Mouse (Mus musculus) embryonic fibroblast, embryonic 13.5 days (primary cell): ENCODE measurements around the gene Snap23. TPM values are rescaled to one million over a fixed set of nuclear protein-coding genes. Genes with fewer than 3 reads are reported as not detected.
A peak's percentile ranks its signal among the peaks of the same experiment; 100 is the strongest.

Source experiments
- H3K27ac ChIP-seq: 2 replicates; pipeline ENCODE4 v1.5.1; 2012; ENCODE audit warnings: low read length, control low read depth, inconsistent platforms; ENCODE audit not compliant: insufficient read depth
- H3K4me1 ChIP-seq: 2 replicates; pipeline ENCODE4 v1.6.1; 2011; ENCODE audit warnings: low read length; ENCODE audit not compliant: control insufficient read depth, insufficient read depth
- H3K4me3 ChIP-seq: 2 replicates; pipeline ENCODE4 v1.5.1; 2011; ENCODE audit warnings: mild to moderate bottlenecking, control low read depth, low read length; ENCODE audit not compliant: insufficient read depth
- CTCF ChIP-seq: IDR thresholded peaks from 2 replicates; pipeline ENCODE4 v1.5.1; 2011; ENCODE audit warnings: mild to moderate bottlenecking, control low read depth, low read length, moderate library complexity, borderline replicate concordance; ENCODE audit not compliant: insufficient read depth
- POLR2A ChIP-seq: IDR thresholded peaks from 2 replicates; pipeline ENCODE4 v1.6.1; 2011; ENCODE audit warnings: low read depth, mild to moderate bottlenecking, control low read depth, low read length, moderate library complexity
- polyA plus RNA-seq: library from polyadenylated mRNA; stranded (reverse); fragments of >200 nt; gene quantifications from 2 replicates; pipeline ENCODE4 v1.2.4, GENCODE M21; 2011; ENCODE audit warnings: low read depth; ENCODE audit not compliant: missing spikeins, insufficient read length

Snap23 gene
- polyA plus RNA-seq, result 111 and 115 TPM in 2 replicates

DNA sequence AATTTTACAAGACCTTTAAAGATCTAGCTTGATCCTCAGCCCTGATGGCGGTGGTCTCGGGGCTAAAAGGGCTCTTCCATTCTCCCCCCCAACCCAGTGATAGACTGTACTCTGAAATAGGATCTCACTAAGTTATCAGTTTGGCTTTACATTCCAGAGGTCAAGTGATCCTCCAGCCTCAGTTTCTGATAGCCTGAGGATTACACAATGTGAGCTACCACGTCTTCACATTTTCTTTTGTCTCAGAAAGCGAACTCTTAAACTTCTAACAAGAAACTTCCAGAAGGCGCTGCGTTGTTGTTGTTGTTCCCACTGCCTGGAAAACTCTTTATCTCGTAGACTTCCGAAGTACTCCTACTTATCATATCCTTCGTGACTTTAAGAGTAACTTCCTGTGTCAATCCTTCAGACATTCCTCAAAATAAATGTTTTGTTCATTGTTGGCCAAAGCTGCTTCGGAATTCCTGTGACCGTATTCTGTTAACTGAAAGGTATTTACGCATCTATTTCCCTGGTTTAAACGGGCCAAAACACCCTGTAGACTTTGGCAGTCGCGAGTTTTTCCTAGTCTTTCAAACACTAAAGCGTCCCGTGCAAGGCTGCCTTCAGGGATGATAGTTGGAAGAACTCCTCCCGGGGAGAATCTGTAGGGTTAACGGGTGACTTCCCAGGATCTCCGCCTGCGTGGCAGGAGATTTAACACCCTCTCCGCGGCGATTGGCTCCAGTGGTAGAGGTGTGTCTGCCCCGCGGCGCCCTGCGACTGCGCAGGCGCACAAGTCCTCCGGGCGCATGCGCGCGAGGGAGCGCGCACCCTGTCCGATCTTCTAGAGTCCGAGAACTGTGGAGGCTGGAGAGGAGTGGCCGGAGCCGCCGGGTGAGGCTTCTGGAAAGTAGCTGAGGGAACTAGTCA lies at the start of gene Snap23:
TSS of gene Snap23 (plus strand) at position 786 of the 912 bp plus-strand sequence.
- Histone ChIP-seq H3K27ac (peak within 1 kb of the TSS; percentile 98), H3K4me1 (no peaks in the 10 kb centered on the region)
- TF ChIP-seq POLR2A, result peak; percentile 83
- no peak for TF ChIP-seq CTCF

GRCm38 (mm10) chr2:120518547-120519210 lies 48.8 kb upstream of the Snap23 start:
- Histone ChIP-seq H3K4me1 (peaks cover 9% of the 10 kb centered on the region), H3K27ac (peak overlapping the region; percentile 97), H3K4me3 (no peak overlapping the region)
- no peak for TF ChIP-seq POLR2A
- TF ChIP-seq CTCF, result no peak

More for the DNA sequence above, at the start of gene Snap23:
- H3K4me3 ChIP-seq, result peak within 1 kb of the TSS; percentile 69

DNA sequence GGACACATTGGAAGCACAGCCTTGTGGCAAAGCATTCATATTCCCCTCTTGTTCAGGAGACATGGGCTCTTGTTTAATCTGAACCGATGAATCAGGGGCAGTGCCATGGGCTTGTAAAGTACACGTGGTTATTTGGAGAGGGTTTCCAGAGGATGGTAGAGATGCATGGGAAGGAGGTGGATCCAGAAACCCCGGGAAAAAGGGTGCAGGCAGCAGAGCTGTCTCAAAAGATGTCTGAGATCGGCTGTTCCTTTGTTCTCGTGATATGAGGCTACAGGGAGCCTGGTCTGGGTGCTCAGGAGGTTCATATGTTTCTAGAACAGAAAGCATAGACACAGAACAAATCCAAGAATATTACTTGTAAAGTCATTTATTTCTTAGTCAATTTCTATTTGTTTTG lies 40.7 kb upstream of the Snap23 start:
- no peaks in the 10 kb centered on the region for H3K4me1 ChIP-seq
- H3K27ac ChIP-seq, result no peak overlapping the region
- no peak for TF ChIP-seq CTCF
- TF ChIP-seq POLR2A, result no peak
- no peak overlapping the region for H3K4me3 ChIP-seq

- H3K4me1 ChIP-seq, result no peaks in the 10 kb centered on the region
- no peak for TF ChIP-seq CTCF
- no peak for TF ChIP-seq POLR2A
- H3K27ac ChIP-seq, result no peak overlapping the region
- H3K4me3 ChIP-seq, result no peak overlapping the region
Measured at GRCm38 (mm10) chr2:120529531-120529930, 37.9 kb upstream of the Snap23 start.

GRCm38 (mm10) chr2:120531223-120531622 lies 36.2 kb upstream of the Snap23 start:
- Histone ChIP-seq H3K4me1 (no peaks in the 10 kb centered on the region), H3K4me3 (no peak overlapping the region), H3K27ac (no peak overlapping the region)
- no peak for TF ChIP-seq POLR2A
- no peak for TF ChIP-seq CTCF

DNA sequence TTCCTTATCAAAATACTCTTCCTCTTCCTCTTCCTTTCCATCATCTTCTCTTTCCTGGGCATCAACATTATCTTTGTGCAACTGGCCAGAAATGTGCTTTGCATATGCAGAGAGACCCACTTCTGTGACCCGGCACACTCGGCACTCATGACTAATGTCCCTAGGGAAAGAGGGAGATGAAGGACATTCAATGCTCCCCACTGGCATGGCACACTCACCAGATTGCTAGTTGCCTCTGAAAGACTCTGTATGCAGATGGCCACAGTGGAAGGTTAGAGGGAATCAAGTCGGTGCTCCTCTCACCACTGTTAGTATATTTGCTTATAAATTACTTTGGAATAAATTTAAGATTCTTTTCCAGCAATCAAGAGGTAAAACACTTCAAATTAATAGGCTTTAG lies 28.1 kb upstream of the Snap23 start:
- Histone ChIP-seq H3K27ac (no peak overlapping the region; the same call in 1 of the 2 replicates), H3K4me3 (no peak overlapping the region), H3K4me1 (0 out of 2 replicates have a peak, but pooled peaks cover 3% of the 10 kb centered on the region)
- TF ChIP-seq CTCF, result no peak
- TF ChIP-seq POLR2A, result no peak

DNA sequence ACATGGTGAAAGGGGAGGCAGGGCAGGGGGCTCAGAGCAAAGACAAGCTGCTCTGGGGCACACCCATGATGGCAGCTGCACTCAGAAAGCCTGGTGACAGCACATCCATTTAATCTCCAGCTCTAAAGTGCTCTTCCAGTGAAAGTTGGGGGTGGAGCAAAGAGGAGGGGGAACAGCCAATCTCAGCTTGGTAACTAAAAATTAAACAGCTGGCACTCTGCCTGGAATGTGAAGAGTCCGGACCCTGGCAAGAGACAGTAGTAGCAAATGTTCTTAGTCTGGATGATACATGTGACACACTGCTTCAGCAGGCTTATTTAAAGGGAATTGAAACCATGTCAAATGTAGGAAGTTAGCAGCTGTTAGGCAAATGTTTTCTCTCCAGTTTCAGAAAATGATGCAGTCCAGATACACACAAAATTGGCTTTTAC lies 27.7 kb upstream of the Snap23 start:
- Histone ChIP-seq H3K4me3 (no peak overlapping the region), H3K4me1 (0 out of 2 replicates have a peak, but pooled peaks cover 3% of the 10 kb centered on the region), H3K27ac (no peak overlapping the region)
- TF ChIP-seq POLR2A, result no peak

DNA sequence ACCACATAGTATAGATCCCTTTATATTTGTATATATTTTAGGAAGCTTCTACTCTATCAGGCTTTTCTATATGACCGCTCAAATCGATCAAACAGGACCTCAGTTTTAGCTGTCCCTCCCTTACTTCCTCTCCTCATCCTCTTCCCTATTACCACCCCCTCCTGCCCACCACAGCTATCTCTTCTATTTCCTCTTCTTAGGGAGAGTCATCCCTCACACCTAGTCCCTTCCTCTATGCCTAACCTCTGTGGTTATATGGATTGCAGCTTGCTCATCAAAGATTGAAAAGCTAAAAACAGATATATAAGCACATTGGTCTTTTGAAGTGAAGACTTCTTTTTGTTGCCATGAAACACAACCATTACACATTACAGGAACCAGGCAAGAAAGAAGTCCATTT lies 22.7 kb upstream of the Snap23 start:
- H3K4me1 ChIP-seq, result no peaks in the 10 kb centered on the region; the same call in 1 of the 2 replicates

GRCm38 (mm10) chr2:120556868-120557267 lies 10.6 kb upstream of the Snap23 start:
- TF ChIP-seq CTCF, result no peak
- TF ChIP-seq POLR2A, result no peak
- no peak overlapping the region for H3K4me3 ChIP-seq
- peaks cover 3% of the 10 kb centered on the region; the same call in 1 of the 2 replicates for H3K4me1 ChIP-seq
- no peak overlapping the region for H3K27ac ChIP-seq

More for the DNA sequence above, 22.7 kb upstream of the Snap23 start:
- no peak for TF ChIP-seq POLR2A
- no peak for TF ChIP-seq CTCF
- Histone ChIP-seq H3K27ac (no peak overlapping the region), H3K4me3 (no peak overlapping the region)
